Mouse (Mus musculus) MEL (cell line): ENCODE data around the gene Myl4. TPM values are rescaled to one million over a fixed set of nuclear protein-coding genes. Genes with fewer than 3 reads are reported as not detected.

Experiments used
- DNase-seq: peaks from one replicate; pipeline ENCODE4 v3.0.0; 2011; ENCODE audit warnings: low read depth, low spot score
- H3K27ac ChIP-seq: 2 replicates; pipeline ENCODE4 v1.5.1; 2012; ENCODE audit warnings: low read depth, mild to moderate bottlenecking, control low read depth, low read length, moderate library complexity; ENCODE audit not compliant: control insufficient read depth
- H3K27me3 ChIP-seq, 2 experiments: fragments of 150-350 bp in 1 of 2; sonication (generic) in 1 of 2; 2 replicates each; pipeline ENCODE4 v1.6.1; 2012; ENCODE audit warnings: low read length in 2 of 2, mild to moderate bottlenecking in 2 of 2, improper control_type of control experiment in 1 of 2, moderate library complexity in 1 of 2; ENCODE audit not compliant: insufficient read depth in 2 of 2, control insufficient read depth in 1 of 2
- H3K36me3 ChIP-seq, 2 experiments: 2 replicates each; pipeline ENCODE4 v1.6.1; 2012 to 2014; ENCODE audit warnings: low read length in 2 of 2, improper control_type of control experiment in 1 of 2, inconsistent platforms in 1 of 2, mild to moderate bottlenecking in 1 of 2; ENCODE audit not compliant: insufficient read depth in 2 of 2, control insufficient read depth in 1 of 2
- H3K4me1 ChIP-seq, 2 experiments: fragments of 150-350 bp in 1 of 2; sonication (generic) in 1 of 2; 2 replicates each; pipeline ENCODE4 v1.6.1; 2012; ENCODE audit warnings: low read length in 2 of 2, improper control_type of control experiment in 1 of 2, mild to moderate bottlenecking in 1 of 2; ENCODE audit not compliant: insufficient read depth in 2 of 2, control insufficient read depth in 1 of 2
- H3K4me3 ChIP-seq, 2 experiments: fragments of 150-350 bp in 1 of 2; sonication (generic) in 1 of 2; 2 replicates each; pipeline ENCODE4 v1.5.1; 2012; ENCODE audit warnings: low read depth in 2 of 2, low read length in 2 of 2, mild to moderate bottlenecking in 2 of 2, moderate library complexity in 2 of 2, control low read depth in 1 of 2, improper control_type of control experiment in 1 of 2; ENCODE audit not compliant: control insufficient read depth in 1 of 2, insufficient read depth in 1 of 2
- H3K79me2 ChIP-seq: 2 replicates; pipeline ENCODE4 v1.6.1; 2012; ENCODE audit warnings: mild to moderate bottlenecking, low read length, moderate library complexity; ENCODE audit not compliant: control insufficient read depth, poor library complexity, insufficient read depth
- H3K9ac ChIP-seq: 2 replicates; pipeline ENCODE4 v1.6.1; 2012; ENCODE audit warnings: low read depth, mild to moderate bottlenecking, control low read depth, low read length, moderate library complexity; ENCODE audit not compliant: control insufficient read depth, poor library complexity, severe bottlenecking
- H3K9me3 ChIP-seq: fragments of 150-350 bp; sonication (generic); replicated peaks from 2 replicates; pipeline ENCODE4 v1.6.1; 2012; ENCODE audit warnings: mild to moderate bottlenecking, low read length, improper control_type of control experiment, moderate library complexity; ENCODE audit not compliant: insufficient read depth
- CHD1 ChIP-seq: IDR thresholded peaks from 2 replicates; pipeline ENCODE4 v1.6.1; 2012; ENCODE audit warnings: low read depth, mild to moderate bottlenecking, inconsistent platforms, low read length, improper control_type of control experiment
- CTCF ChIP-seq, 3 experiments: IDR thresholded peaks in 2 of 3; conservative IDR thresholded peaks in 1 of 3; 2 replicates each; pipeline ENCODE4 v1.5.1; 2011 to 2012; ENCODE audit warnings: low read length in 3 of 3, low read depth in 2 of 3, mild to moderate bottlenecking in 2 of 3, improper control_type of control experiment in 1 of 3, inconsistent platforms in 1 of 3, mixed read lengths in 1 of 3, moderate library complexity in 1 of 3; ENCODE audit not compliant: control insufficient read depth in 1 of 3, insufficient read depth in 1 of 3, poor library complexity in 1 of 3, severe bottlenecking in 1 of 3
- GATA1 ChIP-seq: IDR thresholded peaks from 2 replicates; pipeline ENCODE4 v1.6.1; 2011; ENCODE audit warnings: low read depth, low read length, improper control_type of control experiment
- MAFK ChIP-seq: IDR thresholded peaks from 2 replicates; pipeline ENCODE4 v1.6.1; 2011; ENCODE audit warnings: low read depth, mild to moderate bottlenecking, low read length, improper control_type of control experiment, borderline replicate concordance
- MEF2A ChIP-seq: IDR thresholded peaks from 2 replicates; pipeline ENCODE4 v1.6.1; 2014; ENCODE audit warnings: low read depth, mild to moderate bottlenecking, inconsistent platforms, low read length, improper control_type of control experiment; ENCODE audit not compliant: poor library complexity, insufficient replicate concordance, severe bottlenecking; ENCODE audit errors: extremely low read depth
- MXI1 ChIP-seq: IDR thresholded peaks from 2 replicates; pipeline ENCODE4 v1.6.1; 2011; ENCODE audit warnings: mild to moderate bottlenecking, low read depth, low read length, improper control_type of control experiment
- MYB ChIP-seq: IDR thresholded peaks from 2 replicates; pipeline ENCODE4 v1.6.1; 2011; ENCODE audit warnings: mild to moderate bottlenecking, low read depth, low read length, improper control_type of control experiment
- MYC ChIP-seq: IDR thresholded peaks from 2 replicates; pipeline ENCODE4 v1.6.1; 2011; ENCODE audit warnings: low read depth, mild to moderate bottlenecking, low read length, improper control_type of control experiment, moderate library complexity
- POLR2AphosphoS2 ChIP-seq: IDR thresholded peaks from 2 replicates; pipeline ENCODE4 v1.6.1; 2011; ENCODE audit warnings: low read length, improper control_type of control experiment
- POLR2AphosphoS5 ChIP-seq: IDR thresholded peaks from 2 replicates; pipeline ENCODE4 v1.6.1; 2012; ENCODE audit warnings: low read depth, borderline replicate concordance, mild to moderate bottlenecking, inconsistent platforms, low read length, moderate library complexity, mixed read lengths
- RCOR1 ChIP-seq: IDR thresholded peaks from 2 replicates; pipeline ENCODE4 v1.6.1; 2012; ENCODE audit warnings: low read depth, mild to moderate bottlenecking, inconsistent platforms, low read length, improper control_type of control experiment
- SIN3A ChIP-seq: IDR thresholded peaks from 2 replicates; pipeline ENCODE4 v1.6.1; 2012; ENCODE audit warnings: low read length, improper control_type of control experiment, inconsistent platforms
- TBP ChIP-seq: IDR thresholded peaks from 2 replicates; pipeline ENCODE4 v1.8.0; 2011; ENCODE audit warnings: low read depth, low read length, improper control_type of control experiment
- UBTF ChIP-seq: IDR thresholded peaks from 2 replicates; pipeline ENCODE4 v1.6.1; 2012; ENCODE audit warnings: low read depth, mild to moderate bottlenecking, inconsistent platforms, low read length, improper control_type of control experiment, moderate library complexity, borderline replicate concordance; ENCODE audit not compliant: insufficient read depth
- USF2 ChIP-seq, 2 experiments: IDR thresholded peaks; 2 replicates each; pipeline ENCODE4 v1.6.1; 2011 to 2012; ENCODE audit warnings: improper control_type of control experiment in 2 of 2, low read length in 2 of 2, borderline replicate concordance in 1 of 2, inconsistent platforms in 1 of 2, low read depth in 1 of 2, mild to moderate bottlenecking in 1 of 2; ENCODE audit not compliant: insufficient read depth in 1 of 2
- ZC3H11A ChIP-seq: IDR thresholded peaks from 2 replicates; pipeline ENCODE4 v1.6.1; 2012; ENCODE audit warnings: low read depth, mild to moderate bottlenecking, inconsistent platforms, low read length, improper control_type of control experiment
- ZKSCAN1 ChIP-seq: IDR thresholded peaks from 2 replicates; pipeline ENCODE4 v1.6.1; 2012; ENCODE audit warnings: low read depth, mild to moderate bottlenecking, inconsistent platforms, low read length, improper control_type of control experiment, moderate library complexity
- ZMIZ1 ChIP-seq: IDR thresholded peaks from 2 replicates; pipeline ENCODE4 v1.6.1; 2012; ENCODE audit warnings: low read depth, mild to moderate bottlenecking, inconsistent platforms, low read length, improper control_type of control experiment, moderate library complexity
- polyA plus RNA-seq, 2 experiments: library from polyadenylated mRNA; stranded (reverse) in 1 of 2; unstranded in 1 of 2; fragments of >175 nt in 1 of 2; fragments of >200 nt in 1 of 2; gene quantifications; 2 replicates each; pipeline versions ENCODE4 v1.2.1 to v1.2.4; 2012; ENCODE audit warnings: low replicate concordance in 2 of 2, low read depth in 1 of 2; ENCODE audit not compliant: insufficient read length in 2 of 2, insufficient read depth in 1 of 2, missing spikeins in 1 of 2
- total RNA-seq: library from RNA; depleted of rRNA; stranded (reverse); fragments of 300-350 nt; gene quantifications from 2 replicates; pipeline ENCODE4 v1.2.3, GENCODE M21; 2012

Gene Myl4
- total and polyA plus RNA-seq, 3 experiments: 0.29 to 1.3 TPM; not detected in 1

- Histone ChIP-seq H3K27ac (peak overlapping the region; percentile 71), H3K36me3 (peaks cover 0 to 44% of the 10 kb centered on the region in 2 experiments; a peak in 3 of 4 replicates), H3K9me3 (no peaks in the 10 kb centered on the region), H3K4me1 (peaks cover 15 to 31% of the 10 kb centered on the region in 2 experiments), H3K79me2 (peaks cover 44% of the 10 kb centered on the region), H3K27me3 (no peaks in the 10 kb centered on the region), H3K9ac (peak overlapping the region; percentile 90), H3K4me3 (peak overlapping the region; percentile 74 to 84)
- peak; percentile 70 for DNase-seq
- peak; percentile 25 for TF ChIP-seq MXI1
- TF ChIP-seq SIN3A: 0 out of 2 replicates have a peak, but pooled peaks have one; percentile 32
- peak; percentile 96; the same call in 1 of the 2 replicates for TF ChIP-seq UBTF
- TF ChIP-seq ZC3H11A: no peak
Measured at GRCm38 (mm10) chr11:104549438-104550405, 741 bp upstream of the Myl4 start.

GRCm38 (mm10) chr11:104558065-104558464 lies 7.6 kb downstream of the Myl4 start:
- Histone ChIP-seq H3K9ac (no peak overlapping the region), H3K27me3 (peaks cover 6% of the 10 kb centered on the region in 2 experiments; a peak in 3 of 4 replicates)

More at GRCm38 (mm10) chr11:104558065-104558464, 7.6 kb downstream of the Myl4 start:
- DNase-seq: no peak
- H3K4me1 ChIP-seq: peaks cover 7 to 18% of the 10 kb centered on the region in 2 experiments
- no peak overlapping the region for H3K27ac ChIP-seq
- H3K9me3 ChIP-seq: no peaks in the 10 kb centered on the region
- H3K4me3 ChIP-seq: no peak overlapping the region
- no peaks in the 10 kb centered on the region for H3K79me2 ChIP-seq
- peaks cover 0 to 12% of the 10 kb centered on the region in 2 experiments; a peak in 2 of 4 replicates for H3K36me3 ChIP-seq
- no peak for TF ChIP-seq POLR2AphosphoS2
- TF ChIP-seq ZMIZ1: no peak
- TF ChIP-seq USF2 (IDR thresholded peaks at IDR 0.05; ENCODE audit: borderline replicate concordance in 1 of 2, insufficient read depth in 1 of 2, low read depth in 1 of 2, low read length in 2 of 2): no peak
- no peak for TF ChIP-seq MAFK
- TF ChIP-seq ZC3H11A: no peak
- TF ChIP-seq MYB: no peak
- TF ChIP-seq TBP: no peak
- TF ChIP-seq CTCF (IDR thresholded peaks at IDR 0.05 in 2 of 3, conservative IDR thresholded peaks at IDR 0.05 in 1 of 3; ENCODE audit: control insufficient read depth in 1 of 3, insufficient read depth in 1 of 3, low read depth in 2 of 3, low read length in 3 of 3, poor library complexity in 1 of 3, severe bottlenecking in 1 of 3): no peak
- no peak for TF ChIP-seq RCOR1
- TF ChIP-seq ZKSCAN1: no peak
- no peak for TF ChIP-seq POLR2AphosphoS5
- no peak for TF ChIP-seq MEF2A
- TF ChIP-seq CHD1: no peak
- TF ChIP-seq MYC: no peak
- no peak for TF ChIP-seq GATA1
- TF ChIP-seq, all 39 proteins: peak for 0
